Mouse (Mus musculus): Measurements from ENCODE around the gene Sobp.
A peak's percentile ranks its signal among the peaks of the same experiment; 100 is the strongest.

Gene Sobp

DNA sequence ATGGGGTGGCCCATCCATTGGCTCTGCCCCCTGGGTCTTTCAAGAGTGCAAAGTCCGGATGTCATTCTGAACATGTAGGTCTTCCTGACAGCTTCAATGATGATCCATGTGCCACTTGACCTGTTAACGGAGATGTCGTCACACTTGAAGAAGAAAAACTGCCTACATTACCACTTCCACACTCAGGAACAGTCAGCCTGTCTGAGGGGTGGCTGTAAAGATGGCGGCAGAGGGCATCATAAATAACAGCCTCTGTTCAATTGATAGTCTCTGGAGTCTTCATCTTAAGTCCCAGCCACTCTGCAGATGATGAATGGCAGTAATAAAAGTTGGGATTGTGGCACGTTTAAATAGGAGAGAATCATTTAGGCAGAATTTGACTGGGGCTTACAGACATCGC, 87.4 kb downstream of the Sobp start:
- DNase-seq (ENCODE audit: low spot score) = no peak

DNA sequence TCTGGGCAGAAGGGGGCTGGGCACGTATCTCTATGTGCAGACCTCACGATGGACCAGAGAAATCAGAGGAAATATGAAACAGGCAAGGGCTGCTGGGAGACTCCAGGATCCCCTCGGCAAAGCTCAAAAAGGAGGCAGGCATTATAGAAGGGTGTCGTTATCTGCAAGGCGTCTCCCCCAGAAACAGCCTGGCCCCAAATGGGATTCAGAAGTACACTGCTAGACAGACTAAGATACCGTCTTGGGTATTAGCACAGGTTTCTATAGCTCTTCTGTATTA, 90.3 kb downstream of the Sobp start:
- no peak for DNase-seq (ENCODE audit: low spot score)

DNA sequence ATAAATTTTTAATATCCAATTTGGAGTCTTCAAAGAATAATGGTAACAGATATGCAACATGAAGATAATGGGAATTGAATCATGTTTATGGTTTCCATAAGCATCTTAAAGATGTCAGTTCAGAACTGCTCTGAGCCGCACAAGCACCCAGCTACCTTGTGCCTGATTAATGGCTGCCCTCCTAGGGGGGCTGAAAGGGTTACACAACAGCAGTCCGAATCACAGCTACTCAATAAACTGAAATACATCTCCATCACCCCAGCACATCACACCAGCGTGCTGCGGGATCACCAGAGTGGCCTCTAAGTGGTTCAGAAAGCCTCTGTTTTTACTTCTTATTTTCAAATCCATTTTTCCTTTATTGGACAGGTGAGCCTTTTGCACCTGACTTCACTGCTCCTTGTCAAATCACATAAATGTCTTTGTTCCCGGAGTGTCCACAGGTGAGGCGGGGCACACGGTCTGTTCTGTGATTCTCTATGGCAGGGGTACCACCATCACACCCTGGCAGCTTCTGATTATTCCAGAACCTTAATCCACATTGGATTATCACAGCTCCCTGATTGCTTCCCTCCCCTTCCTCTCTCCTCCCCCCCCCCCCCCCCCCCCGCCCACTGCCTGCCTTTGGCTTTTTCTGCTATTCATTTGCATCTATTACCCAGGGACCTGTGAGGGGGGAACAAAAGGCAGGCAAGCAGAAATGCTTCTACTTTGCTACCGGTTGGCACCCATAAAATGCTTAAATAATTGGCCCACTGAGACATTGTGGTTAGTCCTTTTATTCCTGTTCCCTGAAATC, 90.8 kb downstream of the Sobp start:
- DNase-seq (ENCODE audit: low spot score) = no peak

DNA sequence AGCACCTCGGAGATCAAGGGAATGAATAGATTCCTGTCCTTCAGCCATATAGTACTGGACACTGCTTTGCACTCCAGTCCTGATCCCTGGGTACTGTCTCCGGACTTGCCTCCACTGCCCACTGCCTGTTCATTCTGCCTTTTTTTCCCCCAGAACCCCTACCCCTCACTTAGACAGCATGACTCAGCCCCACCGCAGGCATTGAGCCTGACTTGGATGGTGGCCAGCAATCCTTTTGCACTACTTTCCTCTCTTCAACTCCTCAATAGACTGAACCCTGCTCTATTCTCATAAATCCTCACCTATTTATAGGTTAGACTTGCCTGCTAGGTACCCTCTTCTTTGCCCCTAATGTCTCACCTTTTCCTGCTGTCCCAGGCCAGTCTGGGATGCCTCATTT, 93.0 kb downstream of the Sobp start:
- no peak for DNase-seq (ENCODE audit: low spot score)

DNA sequence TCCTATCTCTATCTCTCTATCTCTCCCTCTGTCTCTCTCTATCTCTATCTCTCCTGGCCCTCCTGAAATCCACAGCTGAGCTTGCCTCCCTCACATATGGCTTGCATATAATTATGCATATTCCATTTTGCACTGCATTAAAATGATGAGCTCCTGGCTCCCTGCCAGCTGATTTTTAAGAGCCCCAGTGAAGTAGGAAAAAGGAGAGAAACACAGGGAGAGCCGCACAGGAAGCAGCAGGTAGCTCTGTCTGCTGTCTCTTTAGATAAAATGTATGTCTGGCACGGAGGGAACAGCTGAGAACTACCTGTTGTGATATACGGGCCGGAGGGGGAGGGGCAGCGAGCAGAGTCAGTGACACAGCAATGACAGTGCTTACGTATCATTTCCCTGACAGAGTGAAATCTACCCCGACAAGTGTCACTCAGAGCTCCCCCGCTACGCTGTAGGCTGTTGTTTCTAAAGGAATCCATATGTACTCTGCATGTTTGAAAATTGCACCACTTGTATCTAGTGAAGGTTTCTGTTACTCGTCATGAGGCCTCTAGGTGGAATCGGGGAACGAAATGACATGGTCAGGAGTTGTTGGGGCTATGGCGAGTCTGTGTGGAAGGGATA, 98.7 kb downstream of the Sobp start:
- DNase-seq (ENCODE audit: low spot score) = peak; percentile 67

DNA sequence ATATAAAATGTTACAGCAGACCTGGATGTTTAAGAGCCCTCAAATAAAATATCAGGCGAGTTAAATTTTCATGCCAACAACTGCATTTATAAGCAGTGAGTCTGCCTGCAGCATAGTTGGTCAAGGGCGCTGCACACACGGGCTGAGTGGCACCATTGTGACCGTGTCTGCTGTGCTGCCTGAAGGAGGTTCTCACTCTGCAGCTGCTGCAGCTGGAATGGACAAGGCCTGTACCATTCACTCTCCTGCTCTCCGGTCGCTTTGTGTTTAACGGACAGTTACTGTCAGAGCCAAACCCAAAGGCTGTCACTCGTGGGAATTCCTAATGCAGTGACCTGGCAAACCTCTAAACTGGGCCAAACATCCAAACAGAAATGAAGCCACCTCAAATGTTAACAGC, 101.0 kb downstream of the Sobp start:
- DNase-seq (ENCODE audit: low spot score) = no peak

DNA sequence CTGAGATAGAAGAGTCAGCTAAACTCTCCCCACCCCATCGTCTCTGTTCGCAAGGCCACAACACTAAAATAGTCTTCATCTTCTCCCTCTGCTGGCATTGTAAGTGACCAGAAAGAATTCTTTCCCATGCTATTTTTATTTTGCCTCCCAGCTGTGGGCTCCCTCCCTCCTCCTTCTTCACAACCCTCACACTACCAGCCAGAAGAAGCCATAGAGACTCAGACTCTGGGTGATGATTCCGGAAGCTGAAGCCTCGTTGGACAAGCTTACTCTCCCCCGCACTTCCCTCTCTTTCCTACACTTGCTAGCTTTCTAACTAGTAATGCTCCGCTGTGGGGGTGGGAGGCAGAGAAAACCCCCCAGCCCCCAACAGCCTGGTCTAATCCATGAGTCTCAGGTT, 103.4 kb downstream of the Sobp start:
- no peak for DNase-seq (ENCODE audit: low spot score)

DNA sequence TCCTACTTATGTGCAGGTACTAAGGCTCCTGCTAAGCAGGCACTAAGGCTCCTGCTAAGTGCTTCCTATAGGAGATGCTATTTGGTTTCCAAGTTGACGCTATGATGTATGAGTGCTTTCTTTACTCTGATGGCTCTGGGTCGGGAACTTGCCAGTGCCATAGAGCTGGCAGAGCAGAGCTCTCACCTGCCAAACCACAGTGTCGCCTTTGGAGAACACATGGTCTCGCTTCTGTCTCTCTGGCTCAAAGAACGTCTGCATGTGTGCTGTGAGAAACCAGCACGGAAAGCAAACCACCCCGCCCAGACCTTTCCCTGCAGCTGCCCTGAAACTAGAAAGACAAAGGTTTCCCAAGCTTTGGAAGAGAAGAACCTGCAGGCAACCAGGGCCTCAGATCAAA, 109.0 kb downstream of the Sobp start:
- no peak for DNase-seq (ENCODE audit: low spot score)

DNA sequence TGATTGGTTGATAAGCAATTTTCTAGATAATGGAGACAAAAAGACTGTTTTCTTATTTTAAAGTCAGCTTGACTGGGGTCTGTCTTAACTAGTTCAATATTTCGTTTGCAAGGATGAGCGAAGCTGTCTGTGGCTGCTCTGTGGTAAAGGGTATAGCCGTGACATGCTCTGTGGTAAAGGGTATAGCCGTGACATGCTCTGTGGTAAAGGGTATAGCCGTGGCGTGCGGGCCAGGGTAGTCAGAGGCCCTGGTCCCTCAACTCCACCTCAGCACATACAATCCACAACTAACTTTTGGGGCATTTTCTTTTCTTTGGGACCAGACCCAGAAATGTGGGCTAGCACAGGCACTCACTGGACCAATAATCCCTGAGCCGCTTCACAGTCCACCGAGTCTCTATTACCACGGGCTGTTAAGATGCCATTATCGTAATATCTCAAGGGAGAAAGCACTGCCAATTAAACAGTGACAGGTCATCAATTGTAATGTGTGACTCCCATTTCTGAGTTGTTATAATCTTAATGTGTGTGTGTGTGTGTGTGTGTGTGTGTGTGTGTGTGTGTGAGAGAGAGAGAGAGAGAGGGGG, 112.7 kb downstream of the Sobp start:
- DNase-seq (ENCODE audit: low spot score) = no peak

DNA sequence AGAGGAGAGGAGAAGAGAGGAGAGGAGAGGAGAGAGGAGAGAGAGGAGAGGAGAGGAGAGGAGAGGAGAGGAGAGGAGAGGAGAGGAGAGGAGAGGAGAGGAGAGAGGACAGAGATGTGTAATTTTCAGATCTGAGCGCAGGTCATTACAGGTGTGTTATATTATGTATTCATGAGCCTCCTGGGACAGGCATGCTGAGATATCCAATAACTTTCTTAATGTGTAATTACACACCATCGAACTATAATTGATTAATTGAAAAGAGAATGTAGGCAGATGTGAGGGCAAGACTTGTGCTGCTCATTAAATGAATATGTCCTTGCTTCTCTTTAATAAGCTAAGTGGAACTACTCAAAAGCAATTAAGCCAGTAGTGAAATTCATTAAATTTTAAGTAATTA, 118.9 kb downstream of the Sobp start:
- no peak for DNase-seq (ENCODE audit: low spot score)

DNA sequence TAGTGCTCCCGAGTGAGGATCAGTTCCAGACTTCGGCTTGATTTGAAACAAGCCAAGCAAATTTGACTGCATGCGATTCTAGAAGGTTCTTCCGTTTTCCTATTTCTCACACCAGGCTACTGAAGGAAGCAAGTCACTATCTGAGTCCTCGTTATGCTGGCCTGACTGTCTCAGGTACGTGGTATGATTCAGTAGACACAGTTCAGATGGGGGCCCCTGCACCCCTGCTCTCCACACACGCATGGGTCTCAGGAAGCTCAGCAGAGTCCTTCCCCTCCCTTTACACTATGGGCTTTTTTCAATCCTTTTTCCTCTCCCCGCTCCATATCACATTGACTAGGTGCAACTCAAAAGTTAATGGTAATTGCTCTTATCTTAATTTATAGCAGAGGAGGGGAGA, 119.6 kb downstream of the Sobp start:
- no peak for DNase-seq (ENCODE audit: low spot score)

DNA sequence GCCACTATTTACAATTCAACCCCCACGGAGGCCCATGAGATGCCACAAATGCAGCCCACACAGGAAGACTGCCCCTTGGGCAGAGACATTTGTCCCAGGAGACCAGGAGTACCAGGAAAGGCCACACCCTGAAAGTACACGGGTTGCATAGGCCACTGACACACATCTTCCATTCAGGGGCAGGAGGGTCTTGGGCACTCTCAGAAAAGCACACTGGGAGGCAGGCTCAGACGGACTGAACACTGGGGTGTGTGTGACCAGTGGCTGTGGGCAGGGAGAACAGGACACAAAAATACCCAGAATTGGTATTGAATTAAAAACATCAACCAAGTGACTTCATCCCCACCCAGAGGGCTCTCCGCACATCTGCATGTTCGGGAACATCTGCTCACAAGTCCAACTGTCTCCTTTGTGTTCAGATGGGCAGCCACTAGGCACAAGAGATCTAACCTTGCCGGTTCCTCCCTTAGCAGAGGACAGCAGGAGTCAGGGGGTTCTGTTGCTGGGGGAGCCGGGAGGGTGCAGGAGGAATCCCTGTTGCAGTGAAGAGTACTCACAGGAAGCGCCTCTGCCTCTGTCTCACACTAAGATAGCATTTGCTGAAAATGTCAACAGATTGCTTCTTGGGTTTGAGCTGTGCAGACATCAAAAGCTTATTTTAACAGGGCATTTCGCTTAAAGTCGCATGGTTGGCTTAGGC, 120.3 kb downstream of the Sobp start:
- DNase-seq (ENCODE audit: low spot score) = no peak

DNA sequence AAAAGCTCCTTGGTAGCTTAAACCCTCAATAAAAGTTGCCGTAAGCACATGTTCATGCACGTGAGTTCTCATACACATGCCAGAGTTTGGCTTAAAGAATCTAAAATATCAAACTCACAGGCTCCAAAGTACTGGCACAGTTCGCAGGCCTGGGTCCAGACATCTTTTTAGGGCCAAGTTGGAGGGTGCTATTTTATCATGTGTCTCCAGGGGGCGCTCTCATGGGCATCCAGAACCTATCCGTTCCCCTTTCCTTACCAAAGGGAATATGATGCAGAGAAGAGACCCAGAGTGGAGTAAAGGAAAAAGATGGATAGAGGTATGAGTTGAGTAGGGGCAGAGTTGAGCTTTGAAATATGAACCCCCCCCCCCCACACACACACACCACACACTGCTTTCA, 121.9 kb downstream of the Sobp start:
- no peak for DNase-seq (ENCODE audit: low spot score)

DNA sequence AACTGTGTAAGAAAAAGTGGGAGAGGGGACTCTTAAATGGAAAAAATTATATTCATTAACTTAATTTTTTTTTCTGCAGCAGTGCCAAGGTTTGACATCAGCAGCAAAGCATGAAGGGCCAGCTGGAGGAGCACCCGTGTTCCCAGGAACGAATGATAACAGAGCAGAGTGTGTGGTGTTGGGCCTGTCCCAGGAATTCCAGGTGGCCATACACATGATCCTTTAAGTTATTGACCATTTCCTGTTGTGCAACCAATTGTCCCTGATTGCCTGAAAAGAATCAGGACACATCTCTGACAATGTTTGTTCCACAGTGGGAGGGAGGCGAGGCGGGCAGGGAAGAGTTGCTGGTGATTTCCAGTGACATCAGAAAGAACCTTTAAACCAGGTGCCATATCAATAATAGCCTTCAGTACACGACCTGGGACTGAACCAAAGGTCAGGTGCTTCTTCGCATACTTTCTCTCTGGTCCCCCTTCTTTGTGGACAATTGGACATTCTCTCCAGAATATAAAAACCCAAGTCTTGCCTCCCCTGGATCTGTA, 126.5 kb downstream of the Sobp start:
- no peak for DNase-seq (ENCODE audit: low spot score)

DNA sequence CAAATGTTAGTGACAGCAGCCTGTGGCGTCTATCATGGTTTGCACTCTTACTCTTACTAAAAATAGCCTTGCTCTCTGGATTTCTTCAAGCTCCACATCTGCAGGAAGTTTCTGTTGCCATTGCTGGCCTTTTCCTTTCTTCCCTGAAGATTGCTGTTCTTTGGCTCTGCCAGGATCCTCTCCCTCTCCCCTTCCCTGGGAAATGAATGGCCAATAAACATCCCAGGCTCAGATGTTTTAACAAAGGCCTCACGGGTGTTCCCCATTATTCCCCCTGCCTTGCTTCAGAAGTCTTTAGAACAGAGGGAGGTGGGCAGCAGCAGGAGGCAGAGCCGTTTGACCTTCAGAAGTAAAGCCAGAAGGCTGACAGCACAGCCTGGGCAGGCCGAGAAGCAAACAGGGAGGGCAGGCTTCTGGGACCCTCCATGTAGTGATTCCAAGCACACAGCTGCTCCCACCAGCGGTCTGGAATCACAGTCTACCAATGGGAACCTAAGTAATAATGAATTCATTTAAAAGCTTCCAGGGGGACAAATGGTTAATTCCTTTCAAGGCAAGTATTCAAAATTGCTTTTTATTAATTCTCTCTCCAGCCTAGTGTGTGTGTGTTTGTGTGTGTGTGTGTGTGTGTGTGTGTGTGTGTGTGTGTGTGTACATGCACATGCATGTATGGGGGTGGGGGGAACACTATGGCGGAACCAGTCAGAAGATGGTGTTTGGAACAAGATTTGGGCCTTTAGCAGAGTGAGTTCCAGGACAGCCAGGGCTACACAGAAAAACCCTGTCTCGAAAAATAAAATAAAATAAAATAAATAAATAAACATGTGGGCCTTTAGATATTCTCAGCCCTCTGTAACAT, 130.8 kb downstream of the Sobp start:
- DNase-seq (ENCODE audit: low spot score) = no peak

DNA sequence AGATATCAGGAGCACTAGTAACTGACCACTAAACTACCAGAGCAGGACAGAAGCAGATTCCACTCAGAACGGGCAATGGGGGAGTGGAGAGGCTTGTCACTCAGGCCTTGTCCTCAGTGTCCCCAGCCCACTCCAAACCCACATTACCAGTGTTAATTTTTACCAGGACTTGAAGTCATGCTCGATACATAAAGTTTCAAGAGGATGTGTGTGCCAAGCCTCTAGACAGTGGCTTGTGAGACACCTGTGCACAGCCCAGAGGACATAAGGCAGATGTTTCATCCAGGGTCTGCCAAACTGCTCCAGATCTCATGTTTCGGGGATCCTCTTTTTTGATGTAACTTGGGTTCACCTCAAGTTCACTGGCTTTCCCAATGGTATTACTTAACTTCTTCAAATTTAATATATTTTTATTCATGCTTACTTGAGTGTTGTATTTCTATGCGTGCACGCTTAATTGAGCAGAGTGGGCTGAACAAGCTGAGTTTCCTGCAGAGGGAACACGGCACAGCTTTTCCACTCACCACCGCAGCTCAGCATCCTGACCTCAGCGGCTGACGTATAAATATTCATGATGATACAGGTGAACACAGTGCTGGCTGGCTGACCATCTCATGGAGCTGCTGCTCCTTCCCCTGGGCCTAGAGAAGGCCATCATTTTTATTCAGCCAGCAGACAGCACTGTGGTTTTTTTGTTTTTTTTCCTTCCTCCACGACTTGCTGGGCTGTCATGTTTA, 131.6 kb downstream of the Sobp start:
- DNase-seq (ENCODE audit: low spot score) = no peak

DNA sequence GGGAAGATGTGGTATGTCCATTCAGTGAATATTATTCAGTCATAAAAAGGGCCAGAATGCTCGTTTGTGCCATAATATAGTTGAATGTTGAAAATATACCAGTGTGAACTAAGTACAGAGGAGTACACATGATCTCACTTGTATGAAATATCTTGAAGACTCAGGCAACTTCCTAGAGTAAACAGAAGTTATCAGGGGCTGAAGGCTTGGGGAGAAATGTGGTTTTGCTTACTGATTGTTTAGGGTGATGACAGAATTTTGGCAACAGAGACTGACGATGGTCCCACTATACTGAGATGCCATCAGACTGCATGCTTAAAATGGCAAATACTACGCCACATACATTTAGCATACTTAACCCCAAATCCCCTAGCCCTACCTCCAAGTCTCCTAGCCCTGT, 132.5 kb downstream of the Sobp start:
- no peak for DNase-seq (ENCODE audit: low spot score)

DNA sequence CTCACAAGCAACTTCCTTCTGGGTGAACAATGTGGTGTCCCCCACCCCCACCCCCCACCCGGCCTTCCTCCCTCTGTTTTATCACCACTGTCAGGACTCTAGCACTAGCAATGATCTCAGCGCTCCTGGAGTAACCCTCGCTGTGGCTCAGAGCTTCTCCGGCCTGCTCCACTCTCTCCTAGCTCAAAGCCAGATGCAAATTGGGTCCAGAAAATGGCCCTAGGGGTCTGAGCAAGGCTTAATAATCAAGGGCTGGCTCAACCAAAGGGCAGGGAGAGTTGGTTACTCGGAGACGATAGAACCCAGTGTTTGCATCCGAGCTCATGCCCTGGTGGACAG, 136.9 kb downstream of the Sobp start:
- DNase-seq (ENCODE audit: low spot score) = no peak

DNA sequence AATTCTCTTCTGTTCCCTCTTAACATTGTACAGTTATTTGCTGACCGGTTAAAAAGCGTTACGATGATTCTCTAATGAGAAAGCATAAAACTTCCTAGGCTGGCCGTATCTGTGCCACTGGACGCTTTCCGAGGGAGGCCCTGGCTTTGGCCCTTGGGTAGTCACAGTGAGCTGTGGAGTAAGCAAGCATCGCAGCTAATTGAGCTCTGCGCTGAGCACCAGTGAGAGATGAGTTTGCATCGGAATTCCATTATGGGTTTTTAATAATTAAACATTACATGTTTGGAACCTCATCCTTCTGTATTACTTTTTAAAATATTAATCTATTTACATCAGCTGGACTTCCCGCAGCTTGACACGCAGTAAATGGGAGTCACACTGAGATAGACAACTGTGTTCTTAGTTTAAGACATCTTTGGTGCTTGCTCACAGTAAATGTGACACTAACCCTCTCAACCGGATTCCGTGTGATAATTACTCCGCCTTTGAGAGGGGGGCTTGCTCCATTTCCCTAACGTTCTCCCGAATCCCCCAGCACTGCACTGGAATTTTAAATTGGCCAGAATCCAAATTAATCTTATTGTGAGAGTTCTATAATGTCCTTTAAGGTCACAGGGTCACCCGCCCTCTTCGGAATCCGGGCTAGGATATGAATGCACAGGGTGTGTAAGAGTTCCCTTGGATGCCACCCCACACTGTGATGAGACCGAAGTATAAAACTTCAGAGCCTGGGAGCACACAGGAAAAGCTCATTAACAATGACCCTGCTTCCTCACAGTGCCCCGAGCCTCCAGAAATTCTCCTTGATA, 137.5 kb downstream of the Sobp start:
- DNase-seq (ENCODE audit: low spot score) = no peak

DNA sequence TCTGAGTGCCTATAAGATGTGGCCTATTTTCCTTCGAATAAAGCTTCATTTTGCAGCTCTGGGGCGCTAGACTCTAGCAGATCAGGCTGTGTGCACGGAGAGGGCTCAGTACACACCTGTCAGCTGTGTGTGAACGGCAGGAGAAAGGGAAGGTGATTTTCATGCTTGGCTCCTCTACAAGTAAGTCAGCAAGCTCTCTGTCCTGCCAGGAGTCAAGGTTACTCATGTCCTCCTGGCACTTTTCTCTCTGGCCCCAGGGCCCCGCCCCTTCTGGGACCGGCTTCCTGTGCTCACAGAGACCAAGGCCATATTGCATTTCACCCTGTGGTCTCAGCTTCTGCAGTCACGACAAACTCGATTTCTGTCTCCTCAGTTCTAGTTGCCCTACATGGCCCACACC, 138.8 kb downstream of the Sobp start:
- DNase-seq (ENCODE audit: low spot score) = no peak

DNA sequence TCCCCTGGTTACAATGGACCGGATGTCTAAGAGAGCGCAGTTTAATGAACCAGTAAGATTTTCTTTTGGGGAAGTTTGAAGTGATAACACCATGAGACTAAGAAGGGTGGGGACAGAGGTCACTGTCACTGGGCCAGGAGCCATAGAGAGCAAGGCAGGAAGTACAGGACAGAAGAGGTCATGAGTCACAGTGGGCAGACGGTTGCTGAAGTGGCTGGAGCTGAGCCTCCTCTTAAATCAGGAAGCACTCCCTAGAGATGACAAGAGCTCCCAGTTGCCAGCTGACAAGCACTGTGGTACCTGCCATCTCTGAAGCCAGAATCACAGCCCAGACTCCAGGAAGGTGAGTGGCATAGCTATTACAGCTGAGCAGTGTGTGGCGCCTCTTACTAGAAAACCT, 139.5 kb downstream of the Sobp start:
- DNase-seq (ENCODE audit: low spot score) = no peak
